Mouse (Mus musculus) erythroblast, embryonic 14.5 days (primary cell): ENCODE results near the gene Zfp3.

Experiments
- GATA1 ChIP-seq: IDR thresholded peaks from 2 replicates; pipeline ENCODE4 v1.6.1; 2012; ENCODE audit warnings: low read length, inconsistent platforms, mixed read lengths
- TAL1 ChIP-seq: IDR thresholded peaks from 3 replicates; pipeline ENCODE4 v1.6.1; 2012; ENCODE audit warnings: low read length, inconsistent platforms, mixed read lengths

- TF ChIP-seq GATA1 (no peak), TAL1 (no peak)
Observed at GRCm38 (mm10) chr11:70815071-70815470, 51.1 kb downstream of the Zfp3 start.
